Mouse (Mus musculus): ENCODE results near the gene Ppp4r1.

Gene Ppp4r1

GRCm38 (mm10) chr17:65865265-65865664, 82.9 kb downstream of the Ppp4r1 start:
- no peak for DNase-seq

GRCm38 (mm10) chr17:65866201-65866600, 83.8 kb downstream of the Ppp4r1 start:
- DNase-seq = no peak

- no peak for DNase-seq
Measured at GRCm38 (mm10) chr17:65867996-65868395, 85.6 kb downstream of the Ppp4r1 start.

GRCm38 (mm10) chr17:65869720-65870119, 87.3 kb downstream of the Ppp4r1 start:
- no peak for DNase-seq

GRCm38 (mm10) chr17:65870146-65870545, 87.8 kb downstream of the Ppp4r1 start:
- DNase-seq = peak; percentile 57

GRCm38 (mm10) chr17:65871641-65872041, 89.3 kb downstream of the Ppp4r1 start:
- DNase-seq = no peak

- DNase-seq = no peak
Measured at GRCm38 (mm10) chr17:65872051-65872450, 89.7 kb downstream of the Ppp4r1 start.

- DNase-seq = peak; percentile 44
Measured at GRCm38 (mm10) chr17:65872652-65873051, 90.3 kb downstream of the Ppp4r1 start.

- DNase-seq = no peak
Measured at GRCm38 (mm10) chr17:65873156-65873555, 90.8 kb downstream of the Ppp4r1 start.

- DNase-seq = no peak
Measured at GRCm38 (mm10) chr17:65873834-65874233, 91.5 kb downstream of the Ppp4r1 start.

GRCm38 (mm10) chr17:65877026-65877425, 94.7 kb downstream of the Ppp4r1 start:
- no peak for DNase-seq

- DNase-seq = no peak
Measured at GRCm38 (mm10) chr17:65884061-65884669, 101.8 kb downstream of the Ppp4r1 start.

GRCm38 (mm10) chr17:65884691-65885397, 102.5 kb downstream of the Ppp4r1 start:
- peak; percentile 100 for DNase-seq

- no peak for DNase-seq
Measured at GRCm38 (mm10) chr17:65885398-65885696, 103.0 kb downstream of the Ppp4r1 start.

- peak; percentile 44 for DNase-seq
Measured at GRCm38 (mm10) chr17:65885697-65886529, 103.5 kb downstream of the Ppp4r1 start, which contains the start of gene Ralbp1. Gene Ralbp1 (minus strand): TSS chr17:65885798.

- no peak for DNase-seq
Measured at GRCm38 (mm10) chr17:65886571-65886970, 104.2 kb downstream of the Ppp4r1 start.

GRCm38 (mm10) chr17:65889476-65889875, 107.1 kb downstream of the Ppp4r1 start:
- DNase-seq = no peak
